ENCODE assay signal across 8 mouse cellular contexts in the genomic region with DNA sequence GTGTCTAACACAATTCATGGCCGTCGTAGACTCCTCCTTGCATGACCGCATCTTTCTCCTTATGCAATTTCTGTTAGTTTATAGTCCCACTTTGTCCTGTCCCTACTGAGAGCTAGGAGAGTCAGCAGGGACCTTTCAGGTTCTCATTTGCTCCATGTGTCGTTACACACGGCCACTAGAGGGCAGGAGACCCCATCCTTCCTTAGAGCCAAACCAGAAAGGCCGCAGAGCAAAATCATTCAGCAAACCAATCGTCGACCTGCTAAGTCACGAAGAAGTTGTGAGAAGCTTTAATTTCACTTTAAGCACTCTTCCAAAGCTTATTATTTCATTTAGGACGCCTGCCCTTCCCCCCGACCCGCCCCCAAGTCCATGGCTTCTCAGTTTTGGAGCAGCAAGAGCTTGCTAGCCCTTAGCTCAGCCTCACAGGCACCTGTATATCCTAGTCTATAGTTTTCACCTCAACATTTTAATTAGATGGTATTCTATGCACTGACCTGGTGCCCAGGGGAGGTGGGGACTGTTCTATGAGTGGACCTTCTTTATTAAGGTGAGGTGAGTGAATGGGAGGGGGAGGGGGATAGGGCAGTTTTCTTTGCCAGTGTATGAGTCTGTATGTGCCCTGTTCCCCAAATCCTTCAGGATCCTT. TPM values are rescaled to one million over a fixed set of nuclear protein-coding genes. Genes with fewer than 3 reads are reported as not detected.
A peak's percentile ranks its signal among the peaks of the same experiment; 100 is the strongest.
DNase-seq lines count a peak whose midpoint lies in the region; ATAC-seq and TF ChIP-seq lines count a peak whose summit lies in the region.

No protein-coding gene starts in this region.

- WGBS in hindbrain, embryonic 10.5 days, result 17% methylated on average over 12 of the region's 12 CpGs
- 13% methylated on average over 12 of the region's 12 CpGs for whole genome bisulfite sequencing in hindbrain, embryonic 12.5 days
- 12% methylated on average over 12 of the region's 12 CpGs for WGBS in intestine, embryonic 15.5 days
- WGBS in stomach, postnatal 0 days, result 7% methylated on average over 12 of the region's 12 CpGs

- intact Hi-C loops in left cerebral cortex, postnatal 4 days (cut with DNase I), result loop anchor here (5.0 to 10.0 kb wide), 2 partner anchors 127 to 309 kb away; a partner anchor contains a TSS

- no peaks in the 10 kb centered on the region for H3K4me1 ChIP-seq in hindbrain, embryonic 10.5 days (replicated peaks)
- no peaks in the 10 kb centered on the region for H3K4me1 ChIP-seq in hindbrain, embryonic 12.5 days
- H3K4me1 ChIP-seq in intestine, embryonic 15.5 days (replicated peaks), result no peaks in the 10 kb centered on the region
- no peaks in the 10 kb centered on the region for H3K4me1 ChIP-seq in stomach, postnatal 0 days (replicated peaks; ENCODE audit: control insufficient read depth, insufficient read depth)

- H3K4me2 ChIP-seq in hindbrain, embryonic 12.5 days (replicated peaks), result no peak overlapping the region
- no peak overlapping the region for H3K4me2 ChIP-seq in intestine, embryonic 15.5 days (replicated peaks)
- H3K4me2 ChIP-seq in stomach, postnatal 0 days (replicated peaks; ENCODE audit: low read depth), result no peak overlapping the region

- H3K9me3 ChIP-seq in hindbrain, embryonic 10.5 days, result no peaks in the 10 kb centered on the region
- H3K9me3 ChIP-seq in hindbrain, embryonic 12.5 days (replicated peaks), result no peaks in the 10 kb centered on the region
- H3K9me3 ChIP-seq in intestine, embryonic 15.5 days, result no peaks in the 10 kb centered on the region
- H3K9me3 ChIP-seq in stomach, postnatal 0 days (ENCODE audit: control insufficient read depth, low read length), result no peaks in the 10 kb centered on the region

- peak; percentile 70 for DNase-seq in hindbrain, embryonic 10.5 days (ENCODE audit: low spot score)
- DNase-seq in c-Kit-positive CD71-positive TER-119-positive erythroid progenitor cells, embryonic 14.5 days (ENCODE audit: low spot score), result peak; percentile 49
- peak; percentile 62 for DNase-seq in gastrocnemius, postnatal 10 days
- DNase-seq in left cerebral cortex, postnatal 4 days, result peak; percentile 69
- peak; percentile 92 for DNase-seq in naive thymus-derived CD4-positive, alpha-beta T cell, adult 2 months (ENCODE audit: low read depth)
- peak; percentile 75 for DNase-seq in stomach, postnatal 0 days (ENCODE audit: low spot score)

- H3K36me3 ChIP-seq in hindbrain, embryonic 10.5 days, result no peaks in the 10 kb centered on the region
- H3K36me3 ChIP-seq in hindbrain, embryonic 12.5 days, result no peaks in the 10 kb centered on the region
- no peaks in the 10 kb centered on the region for H3K36me3 ChIP-seq in intestine, embryonic 15.5 days
- H3K36me3 ChIP-seq in stomach, postnatal 0 days (ENCODE audit: control insufficient read depth, insufficient read depth, low read length), result no peaks in the 10 kb centered on the region

- peaks cover 6% of the 10 kb centered on the region; the same call in 1 of the 2 replicates for H3K27me3 ChIP-seq in hindbrain, embryonic 10.5 days (ENCODE audit: insufficient read depth, poor library complexity, severe bottlenecking)
- no peaks in the 10 kb centered on the region for H3K27me3 ChIP-seq in hindbrain, embryonic 12.5 days
- no peaks in the 10 kb centered on the region for H3K27me3 ChIP-seq in intestine, embryonic 15.5 days (replicated peaks)
- H3K27me3 ChIP-seq in stomach, postnatal 0 days (ENCODE audit: control insufficient read depth, insufficient read depth, low read length), result no peaks in the 10 kb centered on the region

- H3K27ac ChIP-seq in hindbrain, embryonic 10.5 days, result no peak overlapping the region
- H3K27ac ChIP-seq in hindbrain, embryonic 12.5 days, result no peak overlapping the region
- no peak overlapping the region for H3K27ac ChIP-seq in intestine, embryonic 15.5 days
- no peak overlapping the region for H3K27ac ChIP-seq in stomach, postnatal 0 days (replicated peaks)

- no peak for ATAC-seq in hindbrain, embryonic 12.5 days (ENCODE audit: low FRiP score)
- peak; percentile 67; the same call in 1 of the 2 replicates for ATAC-seq in intestine, embryonic 15.5 days
- peak; percentile 59 for ATAC-seq in stomach, postnatal 0 days (ENCODE audit: low FRiP score, low TSS enrichment)

- H3K9ac ChIP-seq in hindbrain, embryonic 12.5 days, result no peak overlapping the region
- H3K9ac ChIP-seq in intestine, embryonic 15.5 days, result no peak overlapping the region
- H3K9ac ChIP-seq in stomach, postnatal 0 days (ENCODE audit: low read length), result no peak overlapping the region

- peak; percentile 93 for TF ChIP-seq CTCF in stomach, postnatal 0 days (IDR thresholded peaks at IDR 0.05; ENCODE audit: low read depth)

- no peak overlapping the region for H3K4me3 ChIP-seq in hindbrain, embryonic 10.5 days
- H3K4me3 ChIP-seq in hindbrain, embryonic 12.5 days, result no peak overlapping the region
- no peak overlapping the region for H3K4me3 ChIP-seq in intestine, embryonic 15.5 days (replicated peaks)
- H3K4me3 ChIP-seq in stomach, postnatal 0 days (ENCODE audit: low read depth, low read length), result no peak overlapping the region

- no peak for TF ChIP-seq EP300 in stomach, postnatal 0 days (optimal IDR thresholded peaks at IDR 0.05)

RNA-seq across cellular contexts. Expression of a gene that starts 1.2 kb away (rescaled TPM):
- 0.37 and 0.75 TPM in 2 replicates for polyA plus RNA-seq in hindbrain, embryonic 10.5 days (2016; fragmentation: Nextera tagmentation; extraction: Ambion mirVana)
- 1.0 and 1.1 TPM in 2 replicates for polyA plus RNA-seq in hindbrain, embryonic 12.5 days (2016; fragmentation: Nextera tagmentation; extraction: Ambion mirVana)
- total RNA-seq in gastrocnemius, postnatal 10 days (2021), result 1 to 10 TPM; 4.0 to 7.4 TPM
- 1.7 and 2.3 TPM in 2 replicates for polyA plus RNA-seq in intestine, embryonic 15.5 days (2015; fragmentation: Nextera tagmentation; extraction: Ambion mirVana)
- 1 to 10 TPM; 1.2 to 1.6 TPM for total RNA-seq in left cerebral cortex, postnatal 4 days (2021)
- 0.74 and 0.93 TPM in 2 replicates for polyA plus RNA-seq in stomach, postnatal 0 days (2015; fragmentation: Nextera tagmentation; extraction: Ambion mirVana)

RNA-seq across cellular contexts. Expression of a gene that starts 19.2 kb away (rescaled TPM):
- 0.96 and 1.3 TPM in 2 replicates for polyA plus RNA-seq in hindbrain, embryonic 10.5 days (2016; fragmentation: Nextera tagmentation; extraction: Ambion mirVana)
- 2.6 and 3.1 TPM in 2 replicates for polyA plus RNA-seq in hindbrain, embryonic 12.5 days (2016; fragmentation: Nextera tagmentation; extraction: Ambion mirVana)
- under 1 TPM; 0.36 to 0.47 TPM for total RNA-seq in gastrocnemius, postnatal 10 days (2021)
- polyA plus RNA-seq in intestine, embryonic 15.5 days (2015; fragmentation: Nextera tagmentation; extraction: Ambion mirVana), result 0.89 and 1.2 TPM in 2 replicates
- total RNA-seq in left cerebral cortex, postnatal 4 days (2021), result 10 to 100 TPM; 14.1 to 15.1 TPM
- 0.76 TPM in 2 replicates for polyA plus RNA-seq in stomach, postnatal 0 days (2015; fragmentation: Nextera tagmentation; extraction: Ambion mirVana)

RNA-seq across cellular contexts. Expression of a gene that starts 30.1 kb away (rescaled TPM):
- polyA plus RNA-seq in hindbrain, embryonic 10.5 days (2016; fragmentation: Nextera tagmentation; extraction: Ambion mirVana), result 3.4 and 4.4 TPM in 2 replicates
- polyA plus RNA-seq in hindbrain, embryonic 12.5 days (2016; fragmentation: Nextera tagmentation; extraction: Ambion mirVana), result 3.7 and 4.4 TPM in 2 replicates
- total RNA-seq in gastrocnemius, postnatal 10 days (2021), result 1 to 10 TPM; 2.2 to 2.3 TPM
- polyA plus RNA-seq in intestine, embryonic 15.5 days (2015; fragmentation: Nextera tagmentation; extraction: Ambion mirVana), result 16.9 and 18.0 TPM in 2 replicates
- 1 to 10 TPM; 1.1 to 1.3 TPM for total RNA-seq in left cerebral cortex, postnatal 4 days (2021)
- 3.2 and 3.5 TPM in 2 replicates for polyA plus RNA-seq in stomach, postnatal 0 days (2015; fragmentation: Nextera tagmentation; extraction: Ambion mirVana)

RNA-seq across cellular contexts. Expression of a gene that starts 38.6 kb away (rescaled TPM):
- 5.3 and 5.8 TPM in 2 replicates for polyA plus RNA-seq in hindbrain, embryonic 10.5 days (2016; fragmentation: Nextera tagmentation; extraction: Ambion mirVana)
- 4.2 and 5.4 TPM in 2 replicates for polyA plus RNA-seq in hindbrain, embryonic 12.5 days (2016; fragmentation: Nextera tagmentation; extraction: Ambion mirVana)
- 10 to 100 TPM; 13.5 to 16.5 TPM for total RNA-seq in gastrocnemius, postnatal 10 days (2021)
- polyA plus RNA-seq in intestine, embryonic 15.5 days (2015; fragmentation: Nextera tagmentation; extraction: Ambion mirVana), result 20.7 and 22.8 TPM in 2 replicates
- total RNA-seq in left cerebral cortex, postnatal 4 days (2021), result 1 to 10 TPM in 1 of 2 experiments, under 1 TPM in 1; 0.77 to 1.4 TPM
- 8.0 and 8.5 TPM in 2 replicates for polyA plus RNA-seq in stomach, postnatal 0 days (2015; fragmentation: Nextera tagmentation; extraction: Ambion mirVana)

RNA-seq across cellular contexts. Expression of a gene that starts 43.9 kb away (rescaled TPM):
- 10.5 and 12.5 TPM in 2 replicates for polyA plus RNA-seq in hindbrain, embryonic 10.5 days (2016; fragmentation: Nextera tagmentation; extraction: Ambion mirVana)
- 12.7 and 14.6 TPM in 2 replicates for polyA plus RNA-seq in hindbrain, embryonic 12.5 days (2016; fragmentation: Nextera tagmentation; extraction: Ambion mirVana)
- 1 to 10 TPM; 5.1 TPM for total RNA-seq in gastrocnemius, postnatal 10 days (2021)
- 5.1 and 5.8 TPM in 2 replicates for polyA plus RNA-seq in intestine, embryonic 15.5 days (2015; fragmentation: Nextera tagmentation; extraction: Ambion mirVana)
- 10 to 100 TPM in 1 of 2 experiments, 1 to 10 TPM in 1; 9.8 to 10.5 TPM for total RNA-seq in left cerebral cortex, postnatal 4 days (2021)
- 2.2 and 2.8 TPM in 2 replicates for polyA plus RNA-seq in stomach, postnatal 0 days (2015; fragmentation: Nextera tagmentation; extraction: Ambion mirVana)
